Mouse (Mus musculus): ENCODE data around the gene Unkl.
"Not testable (repeated sequence)": the region's sequence is repeated elsewhere in the genome, so short reads cannot be mapped to it uniquely, and the experiment has no call there.

Gene Unkl

GRCm38 (mm10) chr17:25220746-25221145, 32.5 kb downstream of the Unkl start:
- DNase-seq = no peak

GRCm38 (mm10) chr17:25221821-25222503, 33.8 kb downstream of the Unkl start:
- DNase-seq = peak; percentile 84

- not testable (repeated sequence) for DNase-seq
Observed at GRCm38 (mm10) chr17:25222504-25222940, 34.3 kb downstream of the Unkl start.

- DNase-seq = no peak
Observed at GRCm38 (mm10) chr17:25222951-25223601, 34.9 kb downstream of the Unkl start.

- DNase-seq = no peak
Observed at GRCm38 (mm10) chr17:25224586-25225222, 36.5 kb downstream of the Unkl start.

- no peak for DNase-seq
Observed at GRCm38 (mm10) chr17:25225659-25226058, 37.5 kb downstream of the Unkl start.

GRCm38 (mm10) chr17:25227991-25228390, 39.8 kb downstream of the Unkl start:
- DNase-seq = peak; percentile 34

GRCm38 (mm10) chr17:25230014-25230655, 41.9 kb downstream of the Unkl start:
- DNase-seq = not testable (repeated sequence)

GRCm38 (mm10) chr17:25230700-25231099, 42.5 kb downstream of the Unkl start:
- peak; percentile 53 for DNase-seq

GRCm38 (mm10) chr17:25231621-25232020, 43.4 kb downstream of the Unkl start:
- not testable (repeated sequence) for DNase-seq

GRCm38 (mm10) chr17:25235635-25236034, 47.4 kb downstream of the Unkl start:
- no peak for DNase-seq

- peak; percentile 92 for DNase-seq
Observed at GRCm38 (mm10) chr17:25239695-25240636, 51.8 kb downstream of the Unkl start, which contains the start of the genes Gnptg and Tsr3. TSS of gene Gnptg (minus strand) at chr17:25240124. TSS of gene Tsr3 (plus strand) at chr17:25240170.

- DNase-seq = peak; percentile 28
Observed at GRCm38 (mm10) chr17:25243131-25243780, 55.1 kb downstream of the Unkl start.

- DNase-seq = peak; percentile 35
Observed at GRCm38 (mm10) chr17:25244239-25244638, 56.0 kb downstream of the Unkl start.

GRCm38 (mm10) chr17:25248033-25248750, 60.0 kb downstream of the Unkl start:
- DNase-seq = no peak

- no peak for DNase-seq
Observed at GRCm38 (mm10) chr17:25250181-25250835, 62.1 kb downstream of the Unkl start.

GRCm38 (mm10) chr17:25252643-25253042, 64.4 kb downstream of the Unkl start:
- DNase-seq = no peak

GRCm38 (mm10) chr17:25253760-25254159, 65.6 kb downstream of the Unkl start:
- no peak for DNase-seq

- DNase-seq = no peak
Observed at GRCm38 (mm10) chr17:25255110-25255509, 66.9 kb downstream of the Unkl start.

- DNase-seq = peak; percentile 73
Observed at GRCm38 (mm10) chr17:25256140-25256754, 68.0 kb downstream of the Unkl start, which contains the start of gene Baiap3. TSS of gene Baiap3 (minus strand) at chr17:25256364.
